Mouse (Mus musculus) hindbrain, embryonic 11.5 days (tissue): ENCODE measurements around the gene Cacna1i. TPM values are rescaled to one million over a fixed set of nuclear protein-coding genes. Genes with fewer than 3 reads are reported as not detected.

ENCODE experiments used
- ATAC-seq: fragments of 200-750 bp; cut with Nextera tagmentation; 2 replicates; pipeline ENCODE4 v1.8.0; 2017; ENCODE audit warnings: mild to moderate bottlenecking, moderate TSS enrichment, moderate library complexity; ENCODE audit not compliant: low FRiP score
- DNase-seq: peaks from one replicate; pipeline ENCODE4 v3.0.0-alpha.2; 2015; ENCODE audit warnings: low spot score
- H3K27ac ChIP-seq: fragments of 300-500 bp; sonication (generic); 2 replicates; pipeline ENCODE4 v1.5.1; 2014; ENCODE audit warnings: mild to moderate bottlenecking, low read depth, low read length
- H3K27me3 ChIP-seq: fragments of 300-500 bp; sonication (generic); 2 replicates; pipeline ENCODE4 v1.6.1; 2014; ENCODE audit warnings: mild to moderate bottlenecking, low read length, moderate library complexity, mixed read lengths; ENCODE audit not compliant: control insufficient read depth, insufficient read depth
- H3K36me3 ChIP-seq: fragments of 300-500 bp; sonication (generic); 2 replicates; pipeline ENCODE4 v1.6.1; 2014; ENCODE audit warnings: mild to moderate bottlenecking, low read length, moderate library complexity, mixed read lengths; ENCODE audit not compliant: control insufficient read depth, insufficient read depth
- H3K4me1 ChIP-seq: fragments of 300-500 bp; sonication (generic); replicated peaks from 2 replicates; pipeline ENCODE4 v1.6.1; 2014; ENCODE audit warnings: low read length, mixed read lengths; ENCODE audit not compliant: control insufficient read depth, insufficient read depth
- H3K4me2 ChIP-seq: fragments of 300-500 bp; sonication (generic); replicated peaks from 2 replicates; pipeline ENCODE4 v1.6.1; 2014; ENCODE audit warnings: mild to moderate bottlenecking, low read depth, low read length
- H3K4me3 ChIP-seq: fragments of 300-500 bp; sonication (generic); 2 replicates; pipeline ENCODE4 v1.5.1; 2014; ENCODE audit warnings: low read depth, low read length
- H3K9ac ChIP-seq: fragments of 300-500 bp; sonication (generic); 2 replicates; pipeline ENCODE4 v1.6.1; 2014; ENCODE audit warnings: low read depth, low read length
- H3K9me3 ChIP-seq: fragments of 300-500 bp; sonication (generic); 2 replicates; pipeline ENCODE4 v1.6.1; 2016; ENCODE audit warnings: low read length; ENCODE audit not compliant: control insufficient read depth
- WGBS: fragments of 180-500 bp; shearing (Covaris S2); extraction: QIAGEN DNeasy Blood & Tissue Kit; methylation state at CpG from one replicate; pipeline ENCODE4 v1.1.7; 2014; 5-methylcytosine and 5-hydroxymethylcytosine counted together
- polyA plus RNA-seq: library from polyadenylated mRNA; unstranded; fragments of >200 nt; fragmentation: Nextera tagmentation; extraction: Ambion mirVana; gene quantifications from 2 replicates; pipeline ENCODE4 v1.2.1, GENCODE M21; 2014

The Cacna1i gene
- polyA plus RNA-seq, 1 experiment from 2014 or later, result 0.74 TPM

DNA sequence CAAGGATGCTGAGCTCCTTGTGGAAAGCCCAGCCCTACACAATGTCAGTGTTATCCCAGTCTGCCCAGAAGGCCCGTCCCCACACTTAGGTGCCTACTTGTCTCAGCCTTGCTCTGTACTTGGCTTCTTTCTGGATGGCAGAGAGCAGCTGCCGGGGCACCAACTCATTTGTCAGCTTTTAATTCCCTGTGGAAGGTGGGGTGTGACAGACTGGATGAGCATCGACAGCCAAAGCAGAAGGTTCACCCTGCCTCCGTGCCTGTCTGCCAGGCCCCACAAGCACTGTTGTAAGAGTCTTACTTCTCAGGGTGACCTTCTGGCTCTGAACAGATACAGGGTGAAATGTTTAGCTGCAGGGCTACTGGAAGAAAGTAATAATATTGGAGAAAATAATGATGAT, 128.1 kb downstream of the Cacna1i start:
- 76% methylated on average over 4 of the region's 4 CpGs for WGBS
- Histone ChIP-seq H3K36me3 (no peaks in the 10 kb centered on the region), H3K27ac (no peak overlapping the region), H3K9me3 (no peaks in the 10 kb centered on the region), H3K27me3 (no peaks in the 10 kb centered on the region), H3K4me3 (no peak overlapping the region), H3K4me1 (no peaks in the 10 kb centered on the region), H3K4me2 (no peak overlapping the region), H3K9ac (no peak overlapping the region)
- no peak for DNase-seq
- ATAC-seq, result no peak

DNA sequence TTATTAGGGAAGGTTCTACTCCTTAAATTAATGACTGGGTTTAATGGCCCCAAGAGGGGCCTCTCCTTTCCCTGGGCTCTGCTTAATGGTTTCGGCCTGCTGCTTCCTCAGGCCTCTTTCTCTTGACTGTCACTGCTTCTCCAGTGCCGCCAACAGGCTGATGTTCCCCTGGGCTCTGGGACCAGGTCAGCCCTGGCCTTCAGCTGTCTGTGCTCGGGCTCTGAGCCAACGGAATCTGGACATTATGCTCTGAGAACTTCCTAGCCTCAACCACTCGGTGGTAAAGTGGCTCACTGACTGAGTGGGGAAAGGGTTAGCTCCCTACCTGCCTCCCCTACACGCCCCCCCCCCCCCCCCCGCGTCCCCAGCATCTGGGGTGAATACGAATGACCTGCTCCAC, 130.0 kb downstream of the Cacna1i start:
- H3K4me2 ChIP-seq, result no peak overlapping the region
- H3K36me3 ChIP-seq, result no peaks in the 10 kb centered on the region
- no peak overlapping the region for H3K9ac ChIP-seq
- no peaks in the 10 kb centered on the region for H3K4me1 ChIP-seq
- ATAC-seq (no peak), DNase-seq (no peak)
- H3K27ac ChIP-seq, result no peak overlapping the region
- no peaks in the 10 kb centered on the region for H3K27me3 ChIP-seq
- 76% methylated on average over 9 of the region's 9 CpGs for WGBS
- H3K9me3 ChIP-seq, result no peaks in the 10 kb centered on the region
- H3K4me3 ChIP-seq, result no peak overlapping the region

DNA sequence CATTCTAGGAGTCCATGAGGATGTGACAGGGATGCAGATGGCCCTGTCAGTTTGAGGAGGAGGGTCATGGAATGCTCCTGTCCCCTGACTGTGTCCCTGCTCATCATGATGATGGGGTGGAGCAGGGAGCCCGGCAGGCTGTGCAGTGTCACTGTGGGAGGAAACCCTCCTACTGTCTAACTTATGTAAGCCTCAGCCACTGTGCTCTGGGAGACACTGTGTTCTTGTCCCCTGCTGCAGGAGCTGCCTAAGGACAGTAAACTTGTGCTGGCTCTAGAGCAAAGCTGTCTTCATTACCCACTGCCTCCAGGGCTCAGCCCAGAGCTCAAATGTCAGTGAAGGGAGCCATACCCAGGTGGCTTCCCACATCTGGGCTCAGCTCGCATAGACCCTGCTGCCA, 131.1 kb downstream of the Cacna1i start:
- no peaks in the 10 kb centered on the region for H3K4me1 ChIP-seq
- DNase-seq, result no peak
- no peaks in the 10 kb centered on the region for H3K9me3 ChIP-seq
- no peak overlapping the region for H3K4me2 ChIP-seq
- H3K4me3 ChIP-seq, result no peak overlapping the region
- ATAC-seq, result no peak
- H3K27me3 ChIP-seq, result no peaks in the 10 kb centered on the region
- no peak overlapping the region for H3K27ac ChIP-seq
- no peak overlapping the region for H3K9ac ChIP-seq
- no peaks in the 10 kb centered on the region for H3K36me3 ChIP-seq
- WGBS, result 66% methylated on average over 2 of the region's 2 CpGs

DNA sequence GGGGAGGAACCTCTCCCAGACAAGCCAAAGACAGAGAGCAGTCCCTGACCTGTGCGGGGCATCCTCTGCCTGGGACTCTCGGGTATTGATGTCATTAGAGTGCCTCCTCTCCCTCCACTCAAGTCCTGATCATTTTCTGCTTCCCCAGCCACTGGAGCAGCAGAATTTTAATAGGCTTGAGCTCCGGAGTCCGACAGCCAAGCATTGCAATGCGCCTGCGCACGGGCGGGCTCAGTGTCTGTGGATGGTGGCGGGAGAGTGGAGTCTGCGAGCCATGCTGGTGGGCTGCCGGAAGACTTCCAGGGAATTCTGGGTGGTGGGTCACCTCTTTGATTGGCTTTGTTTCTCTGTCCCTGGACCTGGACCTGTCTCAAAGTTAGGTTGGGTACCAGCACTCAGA, 143.3 kb downstream of the Cacna1i start:
- H3K27ac ChIP-seq, result no peak overlapping the region
- no peak for ATAC-seq
- WGBS, result 81% methylated on average over 11 of the region's 11 CpGs
- no peak overlapping the region for H3K9ac ChIP-seq
- no peaks in the 10 kb centered on the region for H3K27me3 ChIP-seq
- H3K4me3 ChIP-seq, result no peak overlapping the region
- no peaks in the 10 kb centered on the region for H3K36me3 ChIP-seq
- no peaks in the 10 kb centered on the region for H3K4me1 ChIP-seq
- H3K4me2 ChIP-seq, result no peak overlapping the region
- no peak for DNase-seq
- H3K9me3 ChIP-seq, result no peaks in the 10 kb centered on the region

DNA sequence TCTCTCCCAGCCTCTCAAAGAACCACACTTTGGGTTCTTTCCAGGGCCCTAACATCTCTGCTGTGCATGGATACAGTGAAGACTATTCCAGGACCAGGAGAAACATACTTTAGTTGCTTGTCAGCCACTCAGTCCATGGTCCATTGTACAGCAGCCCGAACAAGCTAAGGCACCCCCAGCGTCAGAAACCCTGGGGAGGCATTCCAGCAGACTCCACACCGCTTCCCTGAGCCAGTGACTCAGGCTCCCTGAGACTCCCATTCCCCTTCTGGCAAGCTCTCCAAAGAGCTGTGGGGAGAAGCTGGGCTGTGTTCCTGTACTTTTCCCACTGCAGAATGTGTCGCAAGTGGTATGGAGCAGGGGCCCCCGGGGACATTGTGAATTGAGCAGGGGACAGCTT, 149.9 kb downstream of the Cacna1i start:
- Histone ChIP-seq H3K27ac (no peak overlapping the region), H3K4me2 (no peak overlapping the region), H3K9ac (no peak overlapping the region), H3K4me1 (no peaks in the 10 kb centered on the region), H3K36me3 (no peaks in the 10 kb centered on the region), H3K9me3 (no peaks in the 10 kb centered on the region), H3K4me3 (no peak overlapping the region), H3K27me3 (no peaks in the 10 kb centered on the region)
- DNase-seq, result no peak
- WGBS, result 83% methylated on average over 5 of the region's 5 CpGs
- ATAC-seq, result no peak

DNA sequence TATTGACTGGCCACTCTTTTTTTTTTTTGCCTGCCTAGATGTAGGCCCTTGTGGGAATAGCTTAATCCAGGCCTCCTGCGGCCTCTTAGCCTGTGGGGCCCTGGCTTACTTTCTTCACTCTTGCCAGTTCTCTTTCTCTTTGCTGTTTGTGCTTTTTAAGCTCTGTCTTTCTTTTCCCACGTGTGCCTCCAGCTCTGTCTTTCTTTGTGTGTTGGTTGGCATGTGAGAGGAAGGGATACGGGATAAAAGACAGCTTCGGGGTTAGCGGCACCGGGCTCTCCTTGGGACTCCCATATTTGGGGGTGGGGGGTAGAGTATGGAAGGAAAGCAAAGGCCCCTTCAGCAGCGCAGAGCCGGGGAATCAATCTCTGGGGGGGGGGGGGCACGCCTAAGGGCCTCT, 151.0 kb downstream of the Cacna1i start:
- Histone ChIP-seq H3K9me3 (no peaks in the 10 kb centered on the region), H3K27me3 (no peaks in the 10 kb centered on the region), H3K4me2 (no peak overlapping the region), H3K36me3 (no peaks in the 10 kb centered on the region), H3K4me1 (no peaks in the 10 kb centered on the region), H3K9ac (no peak overlapping the region), H3K4me3 (no peak overlapping the region), H3K27ac (no peak overlapping the region)
- no peak for DNase-seq
- ATAC-seq, result no peak
- WGBS, result 81% methylated on average over 9 of the region's 9 CpGs

DNA sequence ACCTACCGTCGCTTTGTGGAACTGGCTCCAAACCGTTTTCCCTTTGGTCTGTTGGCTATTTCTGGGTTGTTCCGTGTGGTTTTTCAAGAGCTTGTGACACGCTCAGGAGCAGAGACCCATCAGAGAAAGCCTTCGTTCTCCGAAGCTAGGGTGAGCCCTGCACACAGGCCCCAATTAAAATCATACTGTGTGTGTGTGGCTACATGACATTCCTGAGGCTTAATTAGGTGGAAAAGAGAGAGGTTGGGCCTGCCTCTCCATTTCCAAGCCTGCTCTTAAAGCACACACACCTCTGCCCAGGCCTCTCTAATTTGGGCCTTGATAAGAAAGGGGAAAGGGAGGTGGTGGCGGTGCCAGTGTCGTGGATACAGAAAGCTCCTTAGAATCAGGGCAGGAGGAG, 151.4 kb downstream of the Cacna1i start:
- whole genome bisulfite sequencing, result 73% methylated on average over 9 of the region's 9 CpGs
- no peaks in the 10 kb centered on the region for H3K27me3 ChIP-seq
- DNase-seq, result no peak
- no peak for ATAC-seq
- no peak overlapping the region for H3K4me2 ChIP-seq
- no peak overlapping the region for H3K9ac ChIP-seq
- no peaks in the 10 kb centered on the region for H3K4me1 ChIP-seq
- H3K9me3 ChIP-seq, result no peaks in the 10 kb centered on the region
- H3K36me3 ChIP-seq, result no peaks in the 10 kb centered on the region
- H3K4me3 ChIP-seq, result no peak overlapping the region
- H3K27ac ChIP-seq, result no peak overlapping the region

DNA sequence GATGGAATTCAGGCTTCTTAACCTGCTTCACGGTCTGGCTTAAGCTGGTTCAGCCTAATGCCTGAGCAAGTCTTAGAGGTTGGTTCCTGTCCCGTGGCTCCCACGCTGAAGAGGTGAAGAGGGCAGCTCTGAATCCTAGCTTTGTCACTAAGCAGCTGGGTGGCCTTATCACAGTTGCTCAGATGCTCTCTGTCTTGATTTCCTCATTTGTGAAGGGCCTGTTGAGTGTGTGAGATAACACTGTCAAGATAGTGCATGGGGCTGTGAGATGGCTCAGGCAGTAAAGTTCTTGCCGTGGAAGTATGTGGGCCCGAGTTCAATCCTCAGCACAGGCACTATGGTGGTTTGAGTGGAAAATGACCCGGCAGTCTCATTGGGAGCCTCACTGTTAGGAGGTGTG, 153.2 kb downstream of the Cacna1i start:
- ATAC-seq (no peak), DNase-seq (no peak)
- no peak overlapping the region for H3K9ac ChIP-seq
- H3K4me3 ChIP-seq, result no peak overlapping the region
- H3K9me3 ChIP-seq, result no peaks in the 10 kb centered on the region
- no peak overlapping the region for H3K27ac ChIP-seq
- H3K4me1 ChIP-seq, result no peaks in the 10 kb centered on the region
- no peak overlapping the region for H3K4me2 ChIP-seq
- WGBS, result 89% methylated on average over 6 of the region's 6 CpGs
- H3K27me3 ChIP-seq, result no peaks in the 10 kb centered on the region
- no peaks in the 10 kb centered on the region for H3K36me3 ChIP-seq

DNA sequence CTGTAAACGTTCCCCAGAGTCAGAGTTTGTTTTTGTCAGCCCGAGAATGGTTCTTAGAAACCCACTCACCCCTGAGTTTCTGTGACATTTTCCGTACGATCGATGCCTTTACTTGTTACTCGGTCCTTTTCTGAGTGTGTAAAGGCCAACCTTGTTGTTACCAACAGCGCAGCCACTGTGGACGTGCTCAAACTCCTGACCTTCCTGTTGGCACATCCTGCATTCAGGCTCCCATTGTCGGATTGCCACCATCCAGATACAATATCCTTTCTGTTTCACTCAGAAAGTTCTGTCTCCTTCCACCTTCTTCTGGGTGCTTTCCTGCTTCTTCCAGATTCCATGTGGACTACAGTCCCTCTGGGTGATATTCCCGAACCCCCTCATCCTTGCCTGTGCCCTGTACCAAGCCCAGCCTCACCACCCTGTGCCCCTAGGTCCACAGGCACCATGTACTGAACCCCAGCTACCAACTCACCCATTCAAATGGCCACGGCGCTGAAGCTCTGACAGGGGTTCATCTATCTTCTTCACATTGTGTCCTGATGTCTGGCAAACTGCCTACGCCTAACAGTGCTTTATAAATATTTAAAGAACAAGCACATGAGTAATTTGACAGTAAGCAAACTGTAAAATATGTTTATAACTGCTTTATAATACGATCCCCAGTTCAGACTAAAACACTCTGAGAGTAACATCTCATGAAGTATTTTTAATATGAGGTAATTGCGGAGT, 159.1 kb downstream of the Cacna1i start:
- 84% methylated on average over 15 of the region's 15 CpGs for WGBS

More for the DNA sequence above, 159.1 kb downstream of the Cacna1i start:
- Histone ChIP-seq H3K27ac (no peak overlapping the region), H3K4me1 (no peaks in the 10 kb centered on the region), H3K27me3 (no peaks in the 10 kb centered on the region), H3K9ac (no peak overlapping the region), H3K9me3 (no peaks in the 10 kb centered on the region), H3K4me3 (no peak overlapping the region), H3K4me2 (no peak overlapping the region), H3K36me3 (no peaks in the 10 kb centered on the region)
- ATAC-seq, result no peak
- DNase-seq, result no peak
